Mouse (Mus musculus): ENCODE results near the gene Selenom. TPM values are rescaled to one million over a fixed set of nuclear protein-coding genes. Genes with fewer than 3 reads are reported as not detected.

Selenom gene
- polyA plus RNA-seq, 1 experiment: 262 TPM

DNA sequence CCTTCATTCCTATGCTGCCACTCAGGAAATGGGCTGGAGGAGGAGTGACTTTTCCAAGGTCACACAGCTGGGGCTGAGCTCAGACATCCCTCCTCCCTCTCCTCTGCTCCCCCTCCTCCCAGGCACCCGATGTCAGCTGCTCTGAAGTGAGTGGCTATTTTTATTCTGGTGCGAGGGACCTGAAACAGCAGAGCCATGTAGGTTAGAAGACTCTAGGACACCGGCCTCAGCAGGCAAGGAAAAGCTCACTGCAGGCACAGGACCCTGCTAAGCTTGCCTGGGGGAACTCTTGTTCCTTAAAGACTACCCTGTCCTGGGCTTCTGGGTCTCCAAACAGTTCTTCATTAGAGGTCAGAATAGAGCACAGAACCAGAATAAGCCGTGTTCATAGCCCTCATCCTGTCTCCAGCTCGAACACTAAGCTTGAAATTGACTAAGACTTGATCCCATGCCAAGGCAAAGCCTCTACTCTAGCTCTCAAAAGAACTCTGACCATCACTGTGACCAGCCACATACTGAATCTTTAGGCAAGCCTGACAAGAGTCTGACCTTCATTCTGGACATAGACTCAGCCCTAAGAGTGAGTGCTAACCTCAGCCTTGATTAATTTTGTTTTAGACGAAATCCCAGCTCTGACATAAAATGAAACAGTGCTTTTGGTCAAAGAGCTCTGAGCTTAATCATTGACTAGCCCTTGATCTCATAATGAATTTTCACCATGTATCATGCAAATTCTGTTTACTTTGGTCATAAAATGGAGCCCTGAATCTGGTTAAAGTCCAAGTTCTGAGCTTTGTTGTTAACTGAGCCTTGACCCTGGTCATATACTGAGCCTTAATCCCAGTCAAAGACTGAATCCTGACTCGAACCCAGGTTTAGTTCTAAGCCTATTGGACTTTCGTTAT, 5.1 kb upstream of the Selenom start:
- no peak for DNase-seq (ENCODE audit: low read depth, low spot score)
- WGBS: 19% methylated on average over 8 of the region's 8 CpGs

DNA sequence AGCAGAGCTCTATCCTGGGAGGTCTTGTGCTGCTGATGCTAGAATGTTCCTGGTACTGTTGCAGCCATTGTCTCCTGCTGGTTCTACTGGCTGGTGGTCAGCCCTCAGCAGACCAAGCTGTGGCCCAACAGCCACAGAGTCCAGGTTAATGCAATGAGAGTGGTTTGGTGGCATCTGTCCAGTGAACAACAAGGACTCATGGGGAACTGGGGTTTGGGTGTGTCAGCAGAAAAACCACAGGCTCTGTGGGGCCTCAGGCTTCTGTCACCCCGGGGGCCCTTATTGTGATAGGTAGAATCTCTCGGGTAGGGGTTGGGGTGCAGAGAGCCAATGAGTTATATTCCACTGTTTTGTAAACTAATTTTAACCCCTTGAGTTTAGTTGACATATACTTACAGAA, 4.2 kb upstream of the Selenom start:
- 15% methylated on average over 2 of the region's 2 CpGs for WGBS

DNA sequence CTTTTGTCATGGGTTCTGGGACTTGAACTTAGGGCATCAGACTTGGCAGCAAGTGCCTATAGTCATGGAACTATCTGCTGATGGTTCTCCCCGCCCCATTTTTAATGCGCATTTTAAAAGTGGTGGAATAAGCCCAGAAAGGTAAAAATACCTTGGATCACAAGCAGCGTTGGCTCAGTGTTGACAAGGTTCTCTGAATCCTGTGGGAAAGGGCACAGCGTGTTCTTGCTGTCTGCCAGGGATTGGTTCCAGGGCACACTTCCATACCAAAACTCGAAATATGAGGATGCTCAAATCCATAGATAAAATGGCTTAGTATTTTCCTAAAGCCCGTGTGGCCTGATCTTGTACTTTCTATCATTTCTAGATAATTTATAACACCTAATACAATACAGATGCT, 1.2 kb upstream of the Selenom start:
- 89% methylated on average over 6 of the region's 6 CpGs for WGBS
- no peak for DNase-seq (ENCODE audit: low read depth, low spot score)

More for the DNA sequence above, 4.2 kb upstream of the Selenom start:
- no peak for DNase-seq (ENCODE audit: low read depth, low spot score)

GRCm38 (mm10) chr11:3515216-3515615, 732 bp downstream of the Selenom start:
- DNase-seq (ENCODE audit: low read depth, low spot score): no peak
- WGBS: 22% methylated on average over 4 of the region's 4 CpGs

DNA sequence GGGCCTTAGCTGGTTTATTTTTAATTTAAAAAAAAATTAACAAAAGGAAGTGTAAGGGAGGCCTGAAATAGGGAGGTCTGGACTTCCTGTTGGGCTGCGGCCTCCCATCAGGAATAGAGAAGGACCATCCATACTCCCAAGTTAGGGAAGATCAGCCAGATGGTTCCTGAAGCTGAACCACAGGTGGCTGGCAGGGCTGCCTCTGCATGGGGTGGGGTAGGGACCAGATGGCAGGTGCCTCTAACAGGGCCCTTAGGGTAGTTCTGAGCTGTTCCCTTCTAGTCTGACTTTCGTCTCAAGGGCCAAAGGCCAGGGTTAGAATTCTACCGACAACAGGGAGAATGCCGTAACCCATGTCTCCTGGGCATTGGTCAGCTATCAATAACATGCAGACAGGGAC, 1.2 kb downstream of the Selenom start:
- WGBS: 40% methylated on average over 4 of the region's 4 CpGs
- DNase-seq (ENCODE audit: low read depth, low spot score): no peak

- DNase-seq (ENCODE audit: low read depth, low spot score): no peak
- 46% methylated on average over 5 of the region's 5 CpGs for WGBS
Measured at GRCm38 (mm10) chr11:3516121-3516520, 1.6 kb downstream of the Selenom start.

GRCm38 (mm10) chr11:3516859-3517845, 2.7 kb downstream of the Selenom start:
- DNase-seq (ENCODE audit: low read depth, low spot score): no peak
- 19% methylated on average over 50 of the region's 50 CpGs for WGBS

- no peak for DNase-seq (ENCODE audit: low read depth, low spot score)
- WGBS: 55% methylated on average over 13 of the region's 13 CpGs
Measured at GRCm38 (mm10) chr11:3517846-3518732, 3.6 kb downstream of the Selenom start.

DNA sequence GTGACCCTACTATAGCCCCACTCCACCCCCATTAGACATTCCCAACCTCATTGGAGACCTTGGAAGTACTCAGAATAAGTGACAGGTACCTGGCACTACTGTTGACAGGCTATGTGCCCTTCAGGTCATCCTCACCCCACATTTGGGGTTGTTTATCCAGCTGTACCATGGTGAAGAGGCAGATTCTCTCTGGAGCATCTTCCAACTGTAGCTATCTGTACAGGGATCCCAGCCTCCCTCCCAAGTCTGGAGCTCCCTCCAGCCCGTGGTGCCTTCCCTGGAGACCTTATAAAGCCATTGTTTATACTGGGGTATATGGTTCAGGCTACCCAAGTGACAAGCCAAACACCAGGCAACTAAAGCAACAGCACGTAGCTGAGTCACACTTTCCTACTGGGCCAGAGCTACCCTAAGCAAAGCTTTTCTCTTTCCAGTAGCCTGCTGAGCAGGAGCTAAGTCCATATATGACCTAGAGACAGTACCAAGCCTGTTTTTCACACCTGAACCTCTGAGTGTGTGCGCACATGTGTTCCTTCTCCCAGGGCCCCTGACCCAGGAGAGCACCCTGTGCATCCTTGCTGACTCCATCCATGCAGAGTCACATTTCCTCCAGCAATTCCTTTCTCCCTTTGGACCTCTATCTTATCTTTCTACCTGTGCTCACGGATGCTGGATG, 4.7 kb downstream of the Selenom start:
- WGBS: 57% methylated on average over 4 of the region's 4 CpGs
- DNase-seq (ENCODE audit: low read depth, low spot score): no peak

- no peak for DNase-seq (ENCODE audit: low read depth, low spot score)
- 72% methylated on average over 11 of the region's 11 CpGs for WGBS
Measured at GRCm38 (mm10) chr11:3519756-3520398, 5.4 kb downstream of the Selenom start.

- no peak for DNase-seq (ENCODE audit: low read depth, low spot score)
- 84% methylated on average over 14 of the region's 14 CpGs for WGBS
Measured at GRCm38 (mm10) chr11:3520919-3521318, 6.4 kb downstream of the Selenom start.

- no peak for DNase-seq (ENCODE audit: low read depth, low spot score)
- WGBS: 80% methylated on average over 23 of the region's 23 CpGs
Measured at GRCm38 (mm10) chr11:3521339-3522224, 7.1 kb downstream of the Selenom start.

- DNase-seq (ENCODE audit: low read depth, low spot score): no peak
- WGBS: 84% methylated on average over 17 of the region's 17 CpGs
Measured at GRCm38 (mm10) chr11:3522285-3523000, 8.0 kb downstream of the Selenom start.

DNA sequence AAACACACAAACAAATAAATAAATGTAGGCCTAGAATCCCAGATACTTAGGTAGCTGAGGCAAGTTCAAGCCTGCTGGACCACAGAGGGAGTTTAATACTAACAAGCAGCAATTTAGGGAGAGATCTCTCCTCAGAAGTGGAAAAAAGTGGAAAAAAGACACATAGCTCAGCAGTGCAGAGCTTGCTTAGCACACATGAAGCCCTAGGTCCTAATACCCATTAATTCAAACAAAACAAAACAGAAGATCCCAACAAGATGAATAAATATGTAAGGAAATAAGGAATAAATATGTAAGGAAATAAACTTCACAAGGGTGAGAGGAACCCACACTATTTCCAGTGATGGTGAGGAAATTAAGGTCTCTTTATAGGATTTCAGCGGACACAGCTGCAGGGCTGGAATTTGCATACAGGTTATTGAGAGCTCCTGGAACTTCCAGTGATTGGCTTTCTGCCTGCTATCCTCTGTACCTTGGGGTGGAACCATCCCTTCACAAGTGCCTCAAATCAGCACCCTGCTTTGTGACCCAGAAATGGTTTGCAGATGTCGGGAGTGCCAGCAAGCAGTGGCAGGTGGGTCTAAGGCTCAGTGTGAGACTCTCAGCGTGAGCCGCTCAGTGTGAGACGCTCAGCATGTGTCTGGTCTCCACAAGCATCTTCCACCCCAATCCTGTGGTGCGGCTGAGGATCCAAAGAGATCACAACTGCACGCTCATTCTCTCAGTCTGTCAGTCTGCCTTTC, 9.5 kb downstream of the Selenom start:
- DNase-seq (ENCODE audit: low read depth, low spot score): no peak
- WGBS: 83% methylated on average over 7 of the region's 7 CpGs

- no peak for DNase-seq (ENCODE audit: low read depth, low spot score)
- WGBS: 86% methylated on average over 4 of the region's 4 CpGs
Measured at GRCm38 (mm10) chr11:3525560-3525959, 11.1 kb downstream of the Selenom start.

- 78% methylated on average over 9 of the region's 9 CpGs for WGBS
- no peak for DNase-seq (ENCODE audit: low read depth, low spot score)
Measured at GRCm38 (mm10) chr11:3526207-3526606, 11.7 kb downstream of the Selenom start.
